17 mouse cellular contexts compared by ENCODE assay signal in the genomic region with DNA sequence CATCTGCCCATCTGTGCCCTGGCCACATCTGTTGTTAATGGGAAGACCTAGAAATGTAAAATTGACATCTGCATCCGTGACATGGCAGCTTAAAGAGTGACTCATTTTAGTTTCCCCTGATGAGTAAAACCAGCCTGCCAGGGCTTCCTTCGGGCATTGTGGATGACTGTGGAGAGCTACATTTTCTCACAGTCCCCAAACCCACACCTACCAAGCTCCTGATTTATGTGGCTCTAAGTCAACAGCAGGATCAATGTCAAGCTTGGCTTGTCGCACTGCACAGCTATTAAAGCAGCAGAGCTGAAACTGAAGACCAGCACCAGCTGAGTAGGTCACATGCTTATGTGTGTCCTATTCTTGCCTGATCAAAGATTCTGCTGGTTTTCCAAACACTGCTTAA. TPM values are rescaled to one million over a fixed set of nuclear protein-coding genes. Genes with fewer than 3 reads are reported as not detected.
DNase-seq lines count a peak whose midpoint lies in the region; ATAC-seq and TF ChIP-seq lines count a peak whose summit lies in the region.
"Had no signal": no experiment of that assay in that cellular context is flagged by ENCODE, and none has a peak within 500 bp of the region (broad histone marks: within the 10 kb centered on the region; RNA-seq: fewer than 3 reads in every experiment).

No protein-coding gene starts in this region.

- H3K9me3 ChIP-seq in stomach, embryonic 15.5 days, result no peaks in the 10 kb centered on the region
- H3K9me3 ChIP-seq: embryonic facial prominence, embryonic 12.5 days; forebrain, embryonic 12.5 days; hindbrain, embryonic 10.5 days; kidney, embryonic 15.5 days had no signal

- no peak for TF ChIP-seq POLR2A in liver, adult 2 months (IDR thresholded peaks at IDR 0.05; ENCODE audit: extremely low read depth, insufficient read depth, low read length)

- peaks cover 7% of the 10 kb centered on the region for H3K4me1 ChIP-seq in liver, adult 2 months (ENCODE audit: control insufficient read depth, insufficient read depth, low read length)
- H3K4me1 ChIP-seq in stomach, embryonic 15.5 days, result no peaks in the 10 kb centered on the region
- H3K4me1 ChIP-seq: embryonic facial prominence, embryonic 12.5 days; forebrain, embryonic 12.5 days; hindbrain, embryonic 10.5 days; kidney, embryonic 15.5 days had no signal

- no peak overlapping the region for H3K27ac ChIP-seq in liver, adult 2 months (replicated peaks; ENCODE audit: insufficient read depth, low read depth, low read length)
- 0 out of 2 replicates have a peak overlapping the region, but pooled peaks have one; percentile 7 for H3K27ac ChIP-seq in stomach, embryonic 15.5 days
- H3K27ac ChIP-seq: embryonic facial prominence, embryonic 12.5 days; forebrain, embryonic 12.5 days; hindbrain, embryonic 10.5 days; kidney, embryonic 15.5 days; liver, embryonic 14.5 days had no signal

- TF ChIP-seq CTCF in liver, adult 2 months (IDR thresholded peaks at IDR 0.05; ENCODE audit: low read depth, low read length), result no peak

- peaks cover 8% of the 10 kb centered on the region for H3K36me3 ChIP-seq in liver, adult 2 months (ENCODE audit: control insufficient read depth, insufficient read depth, low read length)
- H3K36me3 ChIP-seq in stomach, embryonic 15.5 days, result peaks cover 56% of the 10 kb centered on the region

- no peak overlapping the region for H3K4me2 ChIP-seq in stomach, embryonic 15.5 days
- H3K4me2 ChIP-seq: embryonic facial prominence, embryonic 12.5 days; forebrain, embryonic 12.5 days; kidney, embryonic 15.5 days had no signal

- WGBS in liver, adult 2 months, result 61% methylated on average over 3 of the region's 3 CpGs
- WGBS in stomach, embryonic 15.5 days, result 79% methylated on average over 3 of the region's 3 CpGs

- DNase-seq in cerebellum, postnatal 14 days, result peak; percentile 0 to 1
- DNase-seq in cerebellum, adult 9-10 months, result no peak
- peak; percentile 55 for DNase-seq in liver, adult 2 months (ENCODE audit: extremely low read depth, low read depth, low spot score)
- DNase-seq in liver, result no peak
- peak; percentile 28 to 65 for DNase-seq in gastrocnemius, adult 8-10 months (ENCODE audit: low spot score in 2 of 2)
- DNase-seq in right cerebral cortex, postnatal 10 days (ENCODE audit: low spot score in 2 of 2), result no peak
- no peak for DNase-seq in lung, adult 18-20 months
- DNase-seq: adrenal gland, postnatal 10 days; right cerebral cortex, postnatal 14 days had no signal

- H3K27me3 ChIP-seq in liver, adult 2 months (ENCODE audit: control insufficient read depth, insufficient read depth, low read length), result no peaks in the 10 kb centered on the region
- H3K27me3 ChIP-seq in stomach, embryonic 15.5 days (replicated peaks), result no peaks in the 10 kb centered on the region
- H3K27me3 ChIP-seq: embryonic facial prominence, embryonic 12.5 days; forebrain, embryonic 12.5 days; kidney, embryonic 15.5 days had no signal

- no peak overlapping the region for H3K9ac ChIP-seq in liver, adult 2 months (ENCODE audit: low read depth, low read length)
- H3K9ac ChIP-seq in stomach, embryonic 15.5 days, result no peak overlapping the region
- H3K9ac ChIP-seq: embryonic facial prominence, embryonic 12.5 days; forebrain, embryonic 12.5 days; kidney, embryonic 15.5 days; liver, embryonic 14.5 days had no signal

- no peak overlapping the region for H3K4me3 ChIP-seq in liver, adult 2 months (ENCODE audit: insufficient read depth, low read depth, low read length)
- H3K4me3 ChIP-seq in stomach, embryonic 15.5 days (replicated peaks), result no peak overlapping the region
- H3K4me3 ChIP-seq: embryonic facial prominence, embryonic 12.5 days; forebrain, embryonic 12.5 days; hindbrain, embryonic 10.5 days; kidney, embryonic 15.5 days had no signal

- no peaks in the 10 kb centered on the region for H3K79me2 ChIP-seq in liver, adult 2 months (ENCODE audit: control insufficient read depth, insufficient read depth, low read length)

- no peak for ATAC-seq in stomach, embryonic 15.5 days (ENCODE audit: insufficient read depth, low FRiP score, low read depth)
- ATAC-seq: CD4-positive, CD25-positive, alpha-beta regulatory T cell, adult 4 months had no signal

RNA-seq across cellular contexts. Expression of gene Krba1, which starts 15.2 kb away (rescaled TPM):
- 5.2 and 6.1 TPM in 2 replicates for total RNA-seq in liver, adult 2 months (2014; rRNA removed)
- 6.6 and 9.2 TPM in 2 replicates for polyA plus RNA-seq in liver, adult 2 months (2012; rRNA removed)
- 10 to 100 TPM; 15.6 to 18.6 (median 18.1) TPM for total RNA-seq in gastrocnemius, adult 8-10 months (2022)
- 16.1 and 17.2 TPM in 2 replicates for polyA plus RNA-seq in stomach, embryonic 15.5 days (2015; fragmentation: Nextera tagmentation; extraction: Ambion mirVana)

RNA-seq across cellular contexts. Expression of gene Zfp467, which starts 35.1 kb away (rescaled TPM):
- total RNA-seq in liver, adult 2 months (2014; rRNA removed), result 13.9 and 15.9 TPM in 2 replicates
- polyA plus RNA-seq in liver, adult 2 months (2012; rRNA removed), result 23.0 and 25.7 TPM in 2 replicates
- 10 to 100 TPM; 42.9 to 63.5 (median 51.4) TPM for total RNA-seq in gastrocnemius, adult 8-10 months (2022)
- 25.3 and 26.2 TPM in 2 replicates for polyA plus RNA-seq in stomach, embryonic 15.5 days (2015; fragmentation: Nextera tagmentation; extraction: Ambion mirVana)

RNA-seq across cellular contexts. Expression of gene Sspo, which starts 37.5 kb away (rescaled TPM):
- total RNA-seq in liver, adult 2 months (2014; rRNA removed), result 0.47 and 0.83 TPM in 2 replicates
- 1.5 and 2.0 TPM in 2 replicates for polyA plus RNA-seq in liver, adult 2 months (2012; rRNA removed)
- 1 to 10 TPM in 1 of 4 experiments, under 1 TPM in 3; 0.24 to 1.1 (median 0.37) TPM for total RNA-seq in gastrocnemius, adult 8-10 months (2022)
- 0.26 and 0.27 TPM in 2 replicates for polyA plus RNA-seq in stomach, embryonic 15.5 days (2015; fragmentation: Nextera tagmentation; extraction: Ambion mirVana)
- total RNA-seq: megakaryocyte progenitor cell, adult 5-6 weeks had no signal

Comparison
In these comparisons a context has a peak if more than half of its experiments do, and no peak if none do; other contexts are left out.
1. DNase-seq: peak in cerebellum, postnatal 14 days (2 of 2), liver, adult 2 months (single experiment) and gastrocnemius, adult 8-10 months (2 of 2); none in cerebellum, adult 9-10 months (single experiment), liver (single experiment), right cerebral cortex, postnatal 10 days (0 of 2) and lung, adult 18-20 months (0 of 2).